Mouse (Mus musculus): Measurements from ENCODE around the gene Unk.

Unk gene

DNA sequence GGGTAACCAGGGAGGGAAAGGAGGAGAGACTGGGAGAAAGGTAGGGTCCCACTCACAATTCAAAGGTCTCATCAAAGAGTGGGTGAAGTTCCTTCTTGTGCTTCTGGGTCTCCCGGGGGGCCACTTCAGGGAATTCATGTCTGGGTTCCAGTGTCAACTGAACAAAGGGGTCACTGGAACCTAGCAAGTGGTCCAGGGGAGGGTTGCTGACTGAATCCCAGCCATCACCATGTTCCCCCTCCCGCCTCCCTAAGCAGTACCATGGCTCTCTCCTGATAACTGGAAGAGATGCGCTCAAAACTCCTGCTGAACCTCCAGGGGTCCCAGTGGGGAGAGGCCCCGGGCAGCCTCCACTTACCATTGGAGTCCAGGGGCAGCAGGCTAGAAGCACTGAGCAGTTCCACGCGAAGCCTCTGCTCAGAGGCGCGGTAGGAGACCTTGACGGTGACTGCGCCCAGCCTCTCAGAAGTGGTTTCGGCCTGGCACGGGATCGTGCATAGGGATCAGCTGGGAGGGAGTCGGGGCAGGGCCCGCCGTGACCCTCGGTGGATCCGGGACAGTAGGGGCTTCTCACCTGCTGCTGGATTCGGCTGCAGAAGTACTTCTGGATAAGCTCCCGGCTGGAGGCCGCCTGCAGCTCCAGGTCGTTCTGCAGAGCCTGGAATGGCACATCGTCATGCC lies 34.2 kb downstream of the Unk start:
- no peak for DNase-seq

- DNase-seq: no peak
Observed at GRCm38 (mm10) chr11:116065345-116065744, 35.2 kb downstream of the Unk start.

DNA sequence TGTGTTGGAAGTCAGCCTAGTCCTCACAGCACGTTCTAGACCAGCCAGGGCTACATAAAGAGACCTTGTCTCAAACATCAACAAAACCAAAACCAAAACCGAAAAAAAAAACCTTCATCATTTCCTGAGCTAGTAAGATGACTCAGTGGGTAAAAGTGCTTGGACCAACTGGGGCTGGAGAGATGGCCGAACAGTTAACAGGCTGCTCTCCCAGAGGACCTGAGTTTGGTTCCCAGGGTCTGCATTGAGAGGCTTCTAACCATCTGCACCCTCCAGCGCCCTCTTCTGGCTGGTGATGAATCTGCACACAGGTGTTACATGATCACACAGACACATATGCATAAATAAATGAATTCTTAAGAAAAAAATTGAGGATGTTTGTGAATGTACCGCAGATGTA lies 41.4 kb downstream of the Unk start:
- DNase-seq: no peak

DNA sequence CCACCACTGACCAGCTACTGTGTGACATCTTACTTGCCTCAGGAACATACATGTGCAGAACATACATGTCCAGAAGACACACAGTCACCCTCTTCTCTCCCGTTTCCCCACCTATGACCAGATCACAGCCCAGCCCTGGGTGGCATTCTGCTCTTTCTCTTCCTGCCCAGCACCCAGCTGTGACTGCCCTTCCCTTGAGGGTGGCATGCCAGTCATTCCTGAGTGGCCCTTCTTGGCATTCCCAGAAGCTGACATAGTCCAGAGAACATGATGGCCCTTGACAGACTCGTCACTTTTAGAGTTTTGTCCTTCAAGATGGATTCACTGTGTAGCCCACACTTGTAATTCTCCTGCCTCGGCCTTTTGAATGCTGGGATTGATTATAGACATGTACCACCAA lies 42.5 kb downstream of the Unk start:
- no peak for DNase-seq

DNA sequence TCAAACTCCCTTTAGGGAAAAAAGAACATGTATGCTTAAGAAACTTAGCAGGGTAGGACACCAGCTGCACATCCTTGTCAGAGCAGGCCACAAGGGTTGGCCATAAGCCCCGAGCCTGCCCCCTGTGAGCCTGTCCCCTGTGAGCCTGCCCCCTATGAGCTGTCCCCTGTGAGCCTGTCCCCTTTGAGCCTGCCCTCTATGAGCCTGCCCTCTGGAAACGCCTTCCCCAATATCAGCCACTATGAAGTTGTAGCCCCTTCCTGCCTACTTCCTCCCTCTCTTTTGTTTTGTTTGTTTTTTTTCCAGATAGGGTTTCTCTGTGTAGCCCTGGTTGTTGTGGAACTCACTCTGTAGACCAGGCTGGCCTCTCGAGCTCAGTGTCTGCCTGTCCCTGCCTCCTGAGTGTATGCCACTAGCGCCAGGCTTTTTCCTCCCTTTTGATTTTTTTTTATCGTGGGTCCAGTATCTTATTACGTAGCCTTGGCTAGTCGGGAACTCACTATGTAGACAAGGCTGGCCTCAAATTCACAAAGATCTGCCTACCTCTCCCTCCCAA lies 44.4 kb downstream of the Unk start:
- no peak for DNase-seq

- DNase-seq: no peak
Observed at GRCm38 (mm10) chr11:116075539-116076265, 45.6 kb downstream of the Unk start.

DNA sequence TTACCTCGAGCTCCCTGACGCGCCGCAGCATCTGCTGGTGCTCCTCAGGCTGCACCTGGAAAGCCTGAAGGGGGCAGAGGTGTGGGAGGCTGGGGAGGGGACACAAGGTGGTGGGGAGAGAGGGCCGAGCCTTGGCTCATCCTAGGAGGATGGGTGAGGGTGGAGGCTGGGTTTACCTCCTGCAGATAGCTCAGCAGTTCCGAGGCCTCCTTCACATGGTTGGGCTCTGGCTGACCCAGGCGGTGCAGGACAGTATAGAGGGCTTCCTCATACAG lies 46.1 kb downstream of the Unk start:
- DNase-seq: no peak

- no peak for DNase-seq
Observed at GRCm38 (mm10) chr11:116076836-116077235, 46.7 kb downstream of the Unk start.

DNA sequence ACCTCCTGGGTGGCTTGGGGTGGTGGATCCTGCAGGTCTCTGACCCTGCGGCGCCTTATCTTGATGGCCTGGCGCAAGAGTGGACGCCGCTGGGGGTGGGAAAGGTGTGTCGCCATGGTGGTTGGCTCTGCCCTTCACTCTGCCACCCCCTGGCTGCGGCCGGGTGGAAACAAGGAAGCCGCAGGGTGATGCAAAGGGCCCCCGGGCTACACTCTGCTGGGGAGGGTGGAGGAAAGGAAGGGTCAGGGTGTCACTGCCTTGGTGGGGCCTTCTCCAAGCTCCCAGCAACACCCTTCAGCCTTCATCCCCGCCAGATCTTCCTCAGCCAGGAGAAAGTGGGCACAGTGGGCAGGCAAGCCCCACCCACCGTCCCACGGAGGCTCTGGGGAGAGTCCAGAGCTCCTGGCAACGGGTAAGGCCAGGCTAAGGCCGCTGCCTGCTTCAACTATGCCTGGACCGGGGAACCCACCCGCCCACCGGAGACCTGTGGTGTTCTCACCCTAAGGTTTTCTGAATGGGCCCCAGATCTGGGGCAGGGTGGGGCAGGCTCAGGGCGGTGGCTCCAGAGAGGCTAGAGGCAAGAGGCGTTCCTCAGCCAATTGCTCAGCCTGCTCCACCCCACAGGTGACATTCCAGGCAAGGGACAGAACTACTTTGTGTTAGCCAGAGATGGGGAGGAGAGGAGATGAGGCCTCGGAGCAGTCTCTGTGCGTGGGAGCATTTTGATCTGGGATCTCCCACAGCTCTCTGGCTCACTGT lies 47.5 kb downstream of the Unk start, which contains the start of gene Unc13d:
Unc13d (minus strand) TSS at position 516 of the 759 bp plus-strand sequence.
- no peak for DNase-seq

DNA sequence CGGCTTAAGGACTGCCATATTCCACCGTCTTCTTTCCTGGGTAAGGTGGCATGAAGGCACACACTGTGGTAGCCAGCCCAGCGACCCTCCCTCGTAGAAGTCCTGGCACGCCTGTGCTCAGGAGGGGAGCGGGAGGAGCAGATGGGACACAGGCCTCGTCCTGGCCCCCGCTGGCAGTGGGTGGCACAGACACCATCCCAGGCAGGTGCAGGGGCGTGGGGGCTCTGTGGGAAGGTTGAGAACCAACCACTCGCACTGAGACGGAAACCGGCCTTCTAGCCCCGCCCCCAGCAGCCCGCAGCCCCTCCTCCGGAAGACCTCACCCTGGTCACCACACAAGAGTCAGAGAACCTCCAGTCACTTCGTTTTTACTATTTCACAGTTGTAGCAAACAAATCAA lies 48.1 kb downstream of the Unk start:
- DNase-seq: no peak

DNA sequence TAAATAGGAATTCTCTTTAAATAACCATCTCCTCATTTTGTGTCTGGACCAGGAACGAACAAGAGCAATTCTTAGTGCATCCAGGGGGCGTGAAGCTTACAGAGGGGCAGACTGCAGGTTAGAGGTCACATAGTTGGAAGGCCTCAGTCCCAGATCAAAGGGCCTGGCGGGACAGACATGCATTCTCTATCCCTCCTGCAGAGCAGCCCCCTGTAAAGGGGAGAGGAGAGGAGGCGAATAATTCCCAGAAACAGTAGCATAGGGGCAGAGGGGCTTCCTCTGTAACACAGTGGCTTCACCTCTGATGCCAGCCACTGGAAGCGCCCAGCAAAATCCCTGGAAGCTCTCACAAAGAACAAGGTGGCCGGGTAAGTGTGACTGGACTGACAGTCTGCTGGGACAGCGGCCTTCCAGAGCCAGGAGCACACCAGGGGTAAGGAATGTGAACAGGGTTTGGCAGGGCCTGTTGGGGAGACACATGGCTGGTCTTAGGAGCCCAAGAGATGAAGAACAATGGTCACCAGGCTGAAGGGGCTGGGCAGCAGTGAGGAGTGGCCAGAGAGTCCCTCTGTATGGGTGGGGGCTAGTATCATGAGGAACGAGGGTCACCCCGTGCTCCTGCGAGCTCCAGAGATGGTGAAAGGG lies 48.7 kb downstream of the Unk start:
- no peak for DNase-seq

GRCm38 (mm10) chr11:116079511-116079910 lies 49.4 kb downstream of the Unk start:
- DNase-seq: peak; percentile 83

GRCm38 (mm10) chr11:116081081-116081480 lies 51.0 kb downstream of the Unk start:
- DNase-seq: no peak

GRCm38 (mm10) chr11:116083096-116083672 lies 53.1 kb downstream of the Unk start:
- no peak for DNase-seq

DNA sequence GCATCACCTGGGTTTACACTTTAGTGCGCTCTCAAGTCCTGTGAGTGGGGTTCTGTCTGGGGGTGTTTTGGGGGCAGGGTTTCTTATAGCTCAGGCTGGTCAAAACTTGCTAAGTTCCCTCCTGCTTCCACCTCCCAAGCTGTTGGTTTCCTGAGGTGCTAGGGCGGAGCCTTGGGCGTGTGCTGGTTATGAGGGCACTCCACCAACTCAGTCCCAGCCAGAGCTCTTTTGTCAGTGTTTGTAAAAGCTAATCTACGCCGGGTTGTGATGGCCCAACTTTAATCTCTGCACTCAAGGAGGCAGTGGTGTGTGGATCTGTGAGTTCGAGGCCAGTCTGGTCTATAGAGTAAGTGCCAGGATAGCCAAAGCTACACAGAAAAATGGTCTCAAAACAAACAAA lies 54.0 kb downstream of the Unk start:
- DNase-seq: no peak

DNA sequence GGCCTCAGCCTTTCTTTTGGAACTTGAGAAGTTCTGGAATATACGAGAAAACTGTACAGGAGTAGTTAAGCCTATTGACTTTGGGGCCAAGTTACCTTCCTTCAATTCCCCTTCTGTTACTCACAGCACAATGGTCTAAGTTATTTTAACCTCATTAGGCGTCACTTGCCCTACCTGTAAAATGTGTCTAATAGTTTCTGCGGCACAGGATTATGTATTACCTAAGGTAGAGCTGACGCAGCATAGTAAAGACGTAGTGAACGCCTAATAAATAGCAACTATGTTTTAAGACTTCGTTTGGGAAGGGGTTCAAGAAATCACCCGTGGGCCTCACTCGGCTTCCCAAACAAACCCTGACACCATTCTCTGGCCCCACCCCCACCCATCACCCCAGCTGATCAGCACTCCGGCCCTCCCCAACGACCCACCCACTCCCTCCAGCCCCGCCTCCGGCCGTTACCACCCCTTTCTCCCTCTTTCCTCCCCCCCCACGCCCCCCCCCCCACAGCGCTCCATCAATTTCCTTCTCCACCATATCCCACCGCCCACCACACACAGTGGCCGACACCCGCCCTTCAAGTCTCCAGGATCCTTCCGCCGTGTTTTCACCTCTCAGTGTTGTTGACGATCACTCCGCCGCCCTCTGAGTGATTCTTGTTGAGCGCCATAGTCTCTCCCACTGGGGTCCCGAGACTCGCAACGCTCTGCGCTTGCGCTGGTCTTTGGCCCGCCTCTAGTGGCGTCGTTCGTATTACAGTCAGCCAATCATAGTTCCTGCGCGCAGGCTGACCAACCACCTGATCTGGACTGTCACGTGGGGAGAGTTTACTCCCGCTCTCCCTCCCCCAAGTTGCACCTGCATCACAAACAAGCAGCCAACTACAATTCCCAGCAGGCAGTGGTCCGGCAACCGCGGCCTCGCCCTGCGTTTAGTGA lies 56.4 kb downstream of the Unk start, which contains the start of gene Wbp2:
Wbp2 (minus strand) TSS at position 738 of the 936 bp plus-strand sequence.
- DNase-seq: peak; percentile 96

- peak; percentile 82 for DNase-seq
Observed at GRCm38 (mm10) chr11:116087194-116088130, 57.3 kb downstream of the Unk start.

DNA sequence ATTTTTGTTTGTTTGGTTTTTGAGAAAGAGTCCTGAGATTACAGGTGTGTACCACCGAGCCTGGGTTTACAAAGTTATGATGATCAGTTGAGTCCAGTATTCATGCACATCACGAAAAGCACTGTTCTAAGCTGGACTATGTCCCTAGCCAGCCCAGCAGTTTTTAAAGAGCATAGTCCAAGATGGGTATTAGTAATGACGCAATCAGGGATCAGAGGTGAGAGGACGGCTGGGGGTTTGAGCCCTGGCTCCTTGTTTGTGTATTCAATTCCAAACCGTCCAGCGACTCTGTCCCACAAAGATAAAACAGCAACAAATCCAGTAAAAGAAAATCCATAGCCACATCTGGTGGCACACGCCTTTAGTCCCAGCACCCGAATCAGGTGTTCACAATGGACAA lies 58.1 kb downstream of the Unk start:
- DNase-seq: no peak

GRCm38 (mm10) chr11:116088741-116089394 lies 58.7 kb downstream of the Unk start:
- DNase-seq: no peak

- DNase-seq: no peak
Observed at GRCm38 (mm10) chr11:116089545-116089944, 59.4 kb downstream of the Unk start.

Measured in right cerebral cortex, postnatal 25 days (tissue).